Mouse (Mus musculus): Measurements from ENCODE around the gene Hecw1. TPM values are rescaled to one million over a fixed set of nuclear protein-coding genes. Genes with fewer than 3 reads are reported as not detected.

Hecw1 gene
- total RNA-seq, 2 experiments from 2014 or later: 65.4 to 68.6 TPM

DNA sequence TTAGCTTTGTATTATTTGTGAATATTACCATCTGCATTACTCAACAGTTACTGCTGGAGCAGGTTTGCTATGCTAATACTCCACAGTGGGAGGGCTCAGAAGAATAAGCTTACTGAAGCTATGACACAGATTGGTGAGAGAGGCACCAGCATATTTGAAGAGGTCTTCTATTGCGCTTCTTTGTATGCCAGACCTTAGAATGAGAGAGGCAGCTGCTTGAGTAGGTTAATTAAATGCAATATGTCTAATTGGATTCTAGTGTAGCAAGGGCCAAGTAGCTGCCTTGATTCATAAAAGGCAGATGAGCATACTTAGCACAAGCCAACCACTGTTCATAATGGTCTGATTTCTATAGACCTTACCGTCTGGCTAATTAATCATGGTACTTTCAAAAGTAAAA lies 35.2 kb downstream of the Hecw1 start:
- no peak for TF ChIP-seq CTCF (conservative IDR thresholded peaks at IDR 0.05)
- no peak overlapping the region for H3K27ac ChIP-seq
- peak in 1 of 2 experiments; percentile 7 for DNase-seq (ENCODE audit: low spot score in 2 of 2)
- H3K4me3 ChIP-seq: no peak overlapping the region

DNA sequence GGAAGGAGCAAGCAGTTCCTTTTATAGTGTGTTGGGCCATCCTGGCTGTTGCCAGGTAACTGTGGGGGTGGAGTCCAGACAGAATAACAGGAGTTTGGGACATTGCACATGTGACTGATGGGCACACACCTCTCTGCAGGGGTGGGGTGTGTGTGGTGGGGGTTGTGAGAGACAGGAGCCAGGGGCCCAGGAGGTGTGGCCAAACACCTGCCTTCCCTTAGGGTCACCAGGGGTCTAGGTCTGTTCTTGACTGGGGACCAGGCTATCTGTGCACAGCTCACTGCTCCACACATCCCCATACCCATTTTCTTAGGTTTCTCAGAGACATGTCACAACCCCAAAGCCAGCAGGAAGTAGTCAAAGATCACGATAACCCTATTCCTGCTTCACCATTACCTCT lies 51.9 kb downstream of the Hecw1 start:
- Histone ChIP-seq H3K27ac (no peak overlapping the region), H3K4me3 (no peak overlapping the region)
- no peak for DNase-seq (ENCODE audit: low spot score in 2 of 2)
- no peak for TF ChIP-seq CTCF (conservative IDR thresholded peaks at IDR 0.05)

DNA sequence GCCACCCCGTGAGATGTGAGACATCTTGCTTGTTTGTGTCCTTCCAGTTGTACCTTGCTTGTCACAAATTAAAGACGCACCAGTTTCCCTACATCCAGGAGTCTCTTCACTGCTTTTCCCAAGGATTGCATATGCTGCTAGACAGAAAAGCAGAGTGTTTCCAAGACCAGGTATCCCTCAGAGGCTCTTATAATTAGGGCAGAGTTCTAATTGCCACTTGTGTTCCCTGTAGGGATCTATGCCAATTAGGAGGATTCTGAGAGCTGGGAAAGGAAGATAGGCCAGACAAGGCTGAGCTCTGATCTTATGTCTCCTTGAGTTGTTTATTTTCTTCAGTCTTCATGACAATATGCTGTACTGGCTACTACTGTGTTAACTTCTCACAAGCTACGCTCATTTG lies 55.5 kb downstream of the Hecw1 start:
- DNase-seq (ENCODE audit: low spot score in 2 of 2): no peak
- no peak overlapping the region for H3K4me3 ChIP-seq
- no peak for TF ChIP-seq CTCF (conservative IDR thresholded peaks at IDR 0.05)
- H3K27ac ChIP-seq: no peak overlapping the region

- no peak for DNase-seq (ENCODE audit: low spot score in 2 of 2)
Measured at GRCm38 (mm10) chr13:14461036-14461435, 62.0 kb downstream of the Hecw1 start.

DNA sequence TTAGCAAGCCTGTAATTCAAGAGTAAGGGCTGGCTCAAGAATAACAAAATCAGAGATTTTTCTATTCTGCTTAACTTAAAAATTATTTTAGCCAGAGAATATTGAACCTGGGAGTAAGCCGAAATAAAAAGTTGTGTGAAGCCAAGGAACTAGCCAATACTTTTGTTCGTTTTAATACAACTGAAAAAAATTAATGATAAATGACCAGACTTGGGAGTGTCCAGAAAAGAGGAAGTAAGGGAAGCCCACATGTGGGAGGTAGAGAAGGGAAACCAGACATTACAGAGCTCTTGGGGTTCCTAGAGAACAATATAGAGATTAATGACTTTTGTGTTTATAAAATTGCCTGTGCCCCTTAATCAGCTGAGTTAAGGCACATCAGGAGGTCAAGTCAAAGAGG lies 66.0 kb downstream of the Hecw1 start:
- Histone ChIP-seq H3K27ac (no peak overlapping the region), H3K4me3 (no peak overlapping the region)
- DNase-seq (ENCODE audit: low spot score in 2 of 2): no peak
- TF ChIP-seq CTCF (conservative IDR thresholded peaks at IDR 0.05): no peak

More at GRCm38 (mm10) chr13:14461036-14461435, 62.0 kb downstream of the Hecw1 start:
- no peak overlapping the region for H3K4me3 ChIP-seq
- TF ChIP-seq CTCF (conservative IDR thresholded peaks at IDR 0.05): no peak
- H3K27ac ChIP-seq: no peak overlapping the region

GRCm38 (mm10) chr13:14439540-14439939 lies 83.5 kb downstream of the Hecw1 start:
- no peak for TF ChIP-seq CTCF (conservative IDR thresholded peaks at IDR 0.05)
- Histone ChIP-seq H3K27ac (no peak overlapping the region), H3K4me3 (no peak overlapping the region)
- DNase-seq (ENCODE audit: low spot score in 2 of 2): no peak

DNA sequence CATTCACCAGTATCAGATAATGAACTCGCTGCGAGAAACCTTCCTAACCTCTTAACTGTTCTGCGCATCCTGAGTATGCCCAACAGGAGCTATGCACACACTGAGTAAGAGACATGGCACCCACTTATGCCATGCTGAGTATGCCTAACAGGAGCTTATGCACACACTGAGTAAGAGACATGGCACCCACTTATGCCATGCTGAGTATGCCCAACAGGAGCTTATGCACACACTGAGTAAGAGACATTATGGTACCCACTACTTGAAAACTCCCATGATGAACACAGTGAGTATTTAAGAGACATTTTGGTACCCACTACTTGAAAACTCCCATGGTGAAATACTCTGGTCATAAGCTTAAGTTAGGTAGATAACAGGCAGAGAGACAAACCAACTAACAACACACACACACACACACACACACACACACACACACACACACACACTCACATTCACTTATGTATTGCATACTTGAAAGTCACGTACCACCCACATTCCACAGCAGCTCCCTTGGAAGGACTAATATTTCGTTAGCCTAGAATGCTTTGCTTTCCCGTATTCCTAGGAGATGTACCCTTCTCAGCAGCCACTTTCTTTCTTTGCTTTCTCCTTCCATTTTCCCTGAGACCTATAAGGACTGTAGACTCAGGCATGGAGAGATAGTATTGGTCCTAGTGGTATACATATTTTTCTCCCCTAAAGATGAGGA lies 94.0 kb downstream of the Hecw1 start:
- TF ChIP-seq CTCF (conservative IDR thresholded peaks at IDR 0.05): no peak
- DNase-seq (ENCODE audit: low spot score in 2 of 2): no peak
- Histone ChIP-seq H3K4me3 (no peak overlapping the region), H3K27ac (no peak overlapping the region)

DNA sequence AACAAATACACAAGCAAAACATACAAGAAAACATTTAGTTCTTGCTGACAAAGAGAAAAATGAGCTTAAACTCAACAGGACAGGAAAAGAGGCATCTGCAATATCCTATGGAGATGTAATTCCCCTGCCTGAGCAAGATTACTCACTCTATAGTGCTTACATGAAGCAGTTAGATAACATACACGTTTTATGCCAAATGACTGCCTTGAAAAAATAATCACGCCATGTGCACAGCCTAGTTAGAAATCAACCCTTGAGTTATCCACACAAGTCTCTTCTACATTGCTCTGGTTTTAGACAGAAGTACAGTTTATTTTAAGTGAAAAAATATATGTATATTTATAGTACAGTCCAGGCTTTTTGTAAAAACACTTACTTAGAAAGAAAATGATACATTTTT lies 98.2 kb downstream of the Hecw1 start:
- Histone ChIP-seq H3K4me3 (no peak overlapping the region), H3K27ac (no peak overlapping the region)
- DNase-seq (ENCODE audit: low spot score in 2 of 2): no peak
- no peak for TF ChIP-seq CTCF (conservative IDR thresholded peaks at IDR 0.05)

- H3K4me3 ChIP-seq: no peak overlapping the region
- no peak for TF ChIP-seq CTCF (conservative IDR thresholded peaks at IDR 0.05)
- H3K27ac ChIP-seq: no peak overlapping the region
- DNase-seq (ENCODE audit: low spot score in 2 of 2): no peak
Measured at GRCm38 (mm10) chr13:14413405-14413804, 109.6 kb downstream of the Hecw1 start.

DNA sequence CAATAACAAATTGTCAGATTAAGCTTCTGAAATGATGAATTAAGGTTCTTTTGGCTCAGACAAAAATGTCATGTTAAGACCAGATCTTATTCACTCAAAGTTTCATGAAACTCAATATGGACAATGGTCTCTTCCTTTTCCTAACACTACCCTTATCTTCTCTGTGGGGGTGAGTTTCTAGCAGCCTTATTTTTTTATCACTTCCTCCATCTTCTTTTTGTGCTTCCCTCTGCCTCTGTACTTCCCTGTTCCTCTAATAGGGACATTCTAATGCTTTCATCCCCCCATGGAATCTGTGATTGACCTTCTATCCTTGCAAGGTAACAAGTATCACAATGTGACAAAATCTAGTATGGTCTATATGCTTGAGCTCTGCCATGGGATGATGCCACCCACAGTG lies 148.6 kb downstream of the Hecw1 start:
- Histone ChIP-seq H3K27ac (no peak overlapping the region), H3K4me3 (no peak overlapping the region)
- no peak for DNase-seq (ENCODE audit: low spot score in 2 of 2)
- TF ChIP-seq CTCF (conservative IDR thresholded peaks at IDR 0.05): no peak

GRCm38 (mm10) chr13:14365546-14365945 lies 157.5 kb downstream of the Hecw1 start:
- H3K4me3 ChIP-seq: no peak overlapping the region
- no peak for TF ChIP-seq CTCF (conservative IDR thresholded peaks at IDR 0.05)
- H3K27ac ChIP-seq: peak overlapping the region; percentile 36; the same call in 1 of the 2 replicates
- peak; percentile 7 to 42 for DNase-seq (ENCODE audit: low spot score in 2 of 2)

DNA sequence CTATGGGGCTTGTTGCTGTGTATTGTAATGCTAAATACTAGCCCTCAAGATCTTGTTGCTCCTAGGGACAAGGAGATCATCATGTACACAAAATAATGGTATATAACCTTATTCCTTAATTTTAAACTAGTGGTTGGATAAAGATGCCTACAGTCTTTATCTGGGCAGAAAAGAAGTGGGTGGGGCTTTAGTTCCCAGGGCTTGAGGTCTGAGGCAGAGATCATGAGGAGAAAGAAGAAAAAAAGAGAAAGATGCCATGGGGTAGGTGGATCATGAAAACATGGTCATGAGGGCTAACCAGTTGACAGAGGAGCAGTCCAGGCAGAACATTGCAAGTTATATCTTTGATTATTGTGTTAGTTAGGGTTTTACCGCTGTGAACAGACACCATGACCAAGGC lies 195.8 kb downstream of the Hecw1 start:
- Histone ChIP-seq H3K4me3 (no peak overlapping the region), H3K27ac (no peak overlapping the region)
- no peak for TF ChIP-seq CTCF (conservative IDR thresholded peaks at IDR 0.05)
- no peak for DNase-seq (ENCODE audit: low spot score in 2 of 2)

DNA sequence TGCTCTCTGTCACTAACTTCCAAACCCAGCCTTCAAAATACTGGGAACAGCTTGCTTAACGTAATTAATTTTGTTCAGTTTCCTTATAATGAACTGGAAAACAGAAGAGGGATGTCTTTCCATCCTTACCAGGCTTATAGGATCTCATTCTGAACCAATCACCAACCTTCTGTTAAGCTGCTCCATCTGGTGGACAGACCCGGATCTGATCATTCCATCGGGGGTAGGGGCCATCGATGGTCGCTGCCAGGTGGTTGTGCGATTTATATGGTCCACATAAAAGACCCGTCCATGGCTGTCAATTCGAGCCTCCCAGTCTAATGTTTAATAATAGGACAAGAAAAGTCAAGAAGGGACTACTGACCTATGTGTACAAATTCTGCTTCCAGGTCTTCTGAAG lies 216.4 kb downstream of the Hecw1 start:
- H3K27ac ChIP-seq: no peak overlapping the region
- no peak for DNase-seq (ENCODE audit: low spot score in 2 of 2)
- peak; percentile 60 for TF ChIP-seq CTCF (conservative IDR thresholded peaks at IDR 0.05)
- H3K4me3 ChIP-seq: no peak overlapping the region

DNA sequence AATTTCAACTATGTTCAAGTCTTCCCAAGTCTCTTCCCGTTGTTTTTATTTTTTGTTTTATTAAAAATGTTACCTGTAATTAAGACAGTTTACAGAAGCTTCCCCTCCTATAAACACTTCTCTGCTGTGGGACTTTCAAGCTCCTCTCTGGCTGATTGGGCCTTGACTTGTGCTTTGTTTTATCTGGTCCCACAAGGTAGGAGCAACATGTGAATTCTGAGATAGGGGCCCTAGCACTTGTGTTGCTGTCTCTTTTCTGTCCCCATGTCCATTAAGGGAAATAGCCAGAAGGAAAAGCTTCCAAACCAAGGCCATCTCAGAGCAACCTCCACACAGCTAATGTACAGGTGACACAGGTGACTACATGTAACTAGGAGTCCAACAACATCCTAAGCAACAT lies 218.9 kb downstream of the Hecw1 start:
- H3K27ac ChIP-seq: no peak overlapping the region
- TF ChIP-seq CTCF (conservative IDR thresholded peaks at IDR 0.05): no peak
- DNase-seq (ENCODE audit: low spot score in 2 of 2): no peak
- no peak overlapping the region for H3K4me3 ChIP-seq

Data from layer of hippocampus, adult 2 months (tissue).